Mouse (Mus musculus) C2C12 (cell line): ENCODE measurements around the gene Fam107b.

Experiments
- CEBPB ChIP-seq: IDR thresholded peaks from one replicate; pipeline ENCODE4 v1.6.1; 2011; ENCODE audit warnings: low read depth, mild to moderate bottlenecking, control low read depth, moderate library complexity
- CTCF ChIP-seq: IDR thresholded peaks from one replicate; pipeline ENCODE4 v1.5.1; 2011; ENCODE audit not compliant: control insufficient read depth, insufficient read depth, insufficient read length
- FOSL1 ChIP-seq: IDR thresholded peaks from one replicate; pipeline ENCODE4 v1.8.0; 2011; ENCODE audit warnings: mild to moderate bottlenecking, low read length; ENCODE audit not compliant: poor library complexity, insufficient read depth, severe bottlenecking
- MAX ChIP-seq: IDR thresholded peaks from one replicate; pipeline ENCODE4 v1.6.1; 2011; ENCODE audit warnings: mild to moderate bottlenecking, control low read depth
- MYOD1 ChIP-seq: IDR thresholded peaks from one replicate; pipeline ENCODE4 v1.6.1; 2011; ENCODE audit warnings: low read depth; ENCODE audit not compliant: control insufficient read depth, insufficient read length
- MYOG ChIP-seq: IDR thresholded peaks from one replicate; pipeline ENCODE4 v1.6.1; 2011; ENCODE audit not compliant: control insufficient read depth, insufficient read length; ENCODE audit errors: extremely low read depth
- USF1 ChIP-seq: IDR thresholded peaks from one replicate; pipeline ENCODE4 v1.6.1; 2011; ENCODE audit warnings: low read depth, mild to moderate bottlenecking, control low read depth, moderate library complexity

- no peak for TF ChIP-seq MAX
- TF ChIP-seq CTCF = no peak
- TF ChIP-seq USF1 = no peak
- TF ChIP-seq CEBPB = no peak
- no peak for TF ChIP-seq MYOD1
- TF ChIP-seq FOSL1 = no peak
- TF ChIP-seq MYOG = no peak
Observed at GRCm38 (mm10) chr2:3731316-3732015, 161.2 kb downstream of the Fam107b start.
